Mouse (Mus musculus): ENCODE measurements at regions not wholly inside any gene's neighbourhood (a gene's known extent, or its start where the extent isn't known, plus 50 kb on each side); places are given as distances from the start of the nearest gene placed in this dataset.

DNA sequence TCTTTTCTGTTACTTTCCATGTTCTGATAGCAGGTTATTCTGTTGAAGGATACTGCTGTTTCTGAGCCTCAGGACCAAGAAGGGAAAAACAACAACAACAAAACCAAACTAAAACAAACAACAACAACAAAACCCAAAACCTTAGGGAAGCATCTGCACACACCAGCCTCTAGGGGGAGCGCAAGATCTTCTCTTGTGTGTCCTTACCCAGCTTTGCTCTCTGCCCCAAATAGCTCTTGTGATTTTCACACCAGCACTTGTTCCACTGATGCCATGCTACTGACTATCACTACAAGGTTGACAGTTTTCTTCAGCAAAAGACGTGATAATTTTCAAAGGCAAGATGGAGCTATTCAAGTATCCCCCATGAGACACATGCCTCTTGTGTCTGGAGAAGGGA is 59.8 kb upstream of the Nrg3 start:
- TF ChIP-seq POLR2A (IDR thresholded peaks at IDR 0.05; ENCODE audit: extremely low read depth, insufficient read depth, low read length) (no peak), CTCF (IDR thresholded peaks at IDR 0.05; ENCODE audit: low read depth, low read length) (peak; percentile 64)
- DNase-seq (ENCODE audit: extremely low read depth, low read depth, low spot score) = peak; percentile 56
- Histone ChIP-seq H3K79me2 (ENCODE audit: control insufficient read depth, insufficient read depth, low read length) (no peaks in the 10 kb centered on the region), H3K9ac (ENCODE audit: low read depth, low read length) (no peak overlapping the region), H3K27ac (replicated peaks; ENCODE audit: insufficient read depth, low read depth, low read length) (no peak overlapping the region), H3K4me3 (ENCODE audit: insufficient read depth, low read depth, low read length) (no peak overlapping the region), H3K27me3 (ENCODE audit: control insufficient read depth, insufficient read depth, low read length) (no peaks in the 10 kb centered on the region), H3K4me1 (ENCODE audit: control insufficient read depth, insufficient read depth, low read length) (no peaks in the 10 kb centered on the region), H3K36me3 (ENCODE audit: control insufficient read depth, insufficient read depth, low read length) (no peaks in the 10 kb centered on the region)
- 15% methylated on average over 2 of the region's 2 CpGs for WGBS

Measured in liver, adult 2 months (tissue).